Mouse (Mus musculus) midbrain, embryonic 15.5 days (tissue): ENCODE results near the gene Dnm2. TPM values are rescaled to one million over a fixed set of nuclear protein-coding genes. Genes with fewer than 3 reads are reported as not detected.
A peak's percentile ranks its signal among the peaks of the same experiment; 100 is the strongest.
"Not testable (repeated sequence)": the region's sequence is repeated elsewhere in the genome, so short reads cannot be mapped to it uniquely, and the experiment has no call there.

Experiments
- ATAC-seq: fragments of 200-750 bp; cut with Nextera tagmentation; replicated peaks from 2 replicates; pipeline ENCODE4 v1.8.0; 2017; ENCODE audit warnings: moderate TSS enrichment
- H3K27ac ChIP-seq: fragments of 300-500 bp; sonication (generic); 2 replicates; pipeline ENCODE4 v1.5.1; 2015; ENCODE audit warnings: mild to moderate bottlenecking, inconsistent platforms
- H3K27me3 ChIP-seq: fragments of 300-500 bp; sonication (generic); replicated peaks from 2 replicates; pipeline ENCODE4 v1.6.1; 2015; ENCODE audit warnings: inconsistent platforms
- H3K36me3 ChIP-seq: fragments of 300-500 bp; sonication (generic); replicated peaks from 2 replicates; pipeline ENCODE4 v1.6.1; 2015; ENCODE audit warnings: inconsistent platforms
- H3K4me1 ChIP-seq: fragments of 300-500 bp; sonication (generic); 2 replicates; pipeline ENCODE4 v1.6.1; 2015; ENCODE audit warnings: inconsistent platforms
- H3K4me2 ChIP-seq: fragments of 300-500 bp; sonication (generic); 2 replicates; pipeline ENCODE4 v1.6.1; 2015; ENCODE audit warnings: inconsistent platforms, mild to moderate bottlenecking, moderate library complexity
- H3K4me3 ChIP-seq: fragments of 300-500 bp; sonication (generic); 2 replicates; pipeline ENCODE4 v1.5.1; 2015; ENCODE audit warnings: mild to moderate bottlenecking, inconsistent platforms
- H3K9ac ChIP-seq: fragments of 300-500 bp; sonication (generic); 2 replicates; pipeline ENCODE4 v1.6.1; 2015; ENCODE audit warnings: mild to moderate bottlenecking, inconsistent platforms
- H3K9me3 ChIP-seq: fragments of 300-500 bp; sonication (generic); 2 replicates; pipeline ENCODE4 v1.6.1; 2016; ENCODE audit warnings: inconsistent platforms
- WGBS: fragments of 180-500 bp; shearing (Covaris S2); methylation state at CpG from one replicate; pipeline ENCODE4 v1.1.7; 2015; ENCODE audit warnings: mixed read lengths; 5-methylcytosine and 5-hydroxymethylcytosine counted together
- polyA plus RNA-seq: library from polyadenylated mRNA; unstranded; fragments of >200 nt; fragmentation: Nextera tagmentation; extraction: Ambion mirVana; gene quantifications from 2 replicates; pipeline ENCODE4 v1.2.1, GENCODE M21; 2015

The Dnm2 gene
- polyA plus RNA-seq, 1 experiment from 2014 or later, result 74.9 TPM

GRCm38 (mm10) chr9:21497664-21498063 lies 73.0 kb downstream of the Dnm2 start:
- H3K9me3 ChIP-seq, result no peaks in the 10 kb centered on the region
- 92% methylated on average over 2 of the region's 2 CpGs for WGBS
- H3K4me3 ChIP-seq, result no peak overlapping the region
- H3K9ac ChIP-seq, result no peak overlapping the region
- ATAC-seq, result no peak
- no peaks in the 10 kb centered on the region for H3K27me3 ChIP-seq
- no peak overlapping the region for H3K27ac ChIP-seq
- peaks cover 4% of the 10 kb centered on the region for H3K36me3 ChIP-seq
- no peak overlapping the region for H3K4me2 ChIP-seq
- no peaks in the 10 kb centered on the region for H3K4me1 ChIP-seq

DNA sequence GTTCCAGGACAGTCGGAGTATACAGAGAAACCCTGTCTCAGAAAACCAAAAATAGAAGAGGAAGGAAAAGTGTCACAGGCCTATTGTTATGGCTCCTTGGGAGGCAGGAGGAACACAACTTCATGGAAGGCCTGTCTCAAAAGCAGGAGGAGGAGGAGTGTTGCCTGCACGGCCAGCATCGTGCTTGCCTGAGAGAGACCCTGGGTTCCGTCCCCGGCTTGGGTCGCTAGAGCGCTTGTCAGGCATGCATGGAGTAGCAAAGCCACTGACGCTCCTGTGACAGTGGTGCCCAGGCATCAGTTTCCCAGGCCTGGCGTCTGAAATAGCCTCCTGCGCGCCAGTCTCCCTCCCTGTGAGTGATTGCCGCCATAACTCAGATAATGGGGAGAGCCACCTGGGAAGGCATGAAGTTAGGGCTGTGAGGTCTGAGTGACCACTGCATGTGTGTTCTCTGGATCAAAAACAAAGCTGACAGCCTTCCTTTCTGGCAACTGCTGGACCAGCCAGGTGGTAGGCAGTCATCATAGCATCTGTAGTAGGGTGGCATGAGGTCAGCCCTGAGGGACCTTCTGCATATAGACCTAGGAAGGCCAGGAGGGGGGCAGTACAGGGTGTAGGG lies 73.7 kb downstream of the Dnm2 start:
- no peaks in the 10 kb centered on the region for H3K27me3 ChIP-seq
- ATAC-seq, result no peak
- no peak overlapping the region for H3K9ac ChIP-seq
- no peak overlapping the region for H3K27ac ChIP-seq
- H3K4me2 ChIP-seq, result no peak overlapping the region
- 85% methylated on average over 12 of the region's 12 CpGs for WGBS
- no peak overlapping the region for H3K4me3 ChIP-seq
- H3K9me3 ChIP-seq, result no peaks in the 10 kb centered on the region
- H3K36me3 ChIP-seq, result peaks cover 4% of the 10 kb centered on the region
- no peaks in the 10 kb centered on the region for H3K4me1 ChIP-seq

GRCm38 (mm10) chr9:21503352-21503751 lies 78.6 kb downstream of the Dnm2 start:
- no peak for ATAC-seq
- H3K4me2 ChIP-seq, result no peak overlapping the region
- no peaks in the 10 kb centered on the region for H3K4me1 ChIP-seq
- no peak overlapping the region for H3K9ac ChIP-seq
- no peak overlapping the region for H3K27ac ChIP-seq
- 96% methylated on average over 8 of the region's 8 CpGs for WGBS
- H3K27me3 ChIP-seq, result no peaks in the 10 kb centered on the region
- H3K4me3 ChIP-seq, result no peak overlapping the region
- H3K9me3 ChIP-seq, result no peaks in the 10 kb centered on the region
- peaks cover 29% of the 10 kb centered on the region for H3K36me3 ChIP-seq

GRCm38 (mm10) chr9:21505767-21506166 lies 81.1 kb downstream of the Dnm2 start:
- H3K9ac ChIP-seq, result no peak overlapping the region
- ATAC-seq, result no peak
- H3K9me3 ChIP-seq, result no peaks in the 10 kb centered on the region
- no peak overlapping the region for H3K27ac ChIP-seq
- H3K36me3 ChIP-seq, result peaks cover 25% of the 10 kb centered on the region
- H3K4me2 ChIP-seq, result no peak overlapping the region
- no peak overlapping the region for H3K4me3 ChIP-seq
- H3K4me1 ChIP-seq, result peaks cover 13% of the 10 kb centered on the region
- H3K27me3 ChIP-seq, result no peaks in the 10 kb centered on the region

DNA sequence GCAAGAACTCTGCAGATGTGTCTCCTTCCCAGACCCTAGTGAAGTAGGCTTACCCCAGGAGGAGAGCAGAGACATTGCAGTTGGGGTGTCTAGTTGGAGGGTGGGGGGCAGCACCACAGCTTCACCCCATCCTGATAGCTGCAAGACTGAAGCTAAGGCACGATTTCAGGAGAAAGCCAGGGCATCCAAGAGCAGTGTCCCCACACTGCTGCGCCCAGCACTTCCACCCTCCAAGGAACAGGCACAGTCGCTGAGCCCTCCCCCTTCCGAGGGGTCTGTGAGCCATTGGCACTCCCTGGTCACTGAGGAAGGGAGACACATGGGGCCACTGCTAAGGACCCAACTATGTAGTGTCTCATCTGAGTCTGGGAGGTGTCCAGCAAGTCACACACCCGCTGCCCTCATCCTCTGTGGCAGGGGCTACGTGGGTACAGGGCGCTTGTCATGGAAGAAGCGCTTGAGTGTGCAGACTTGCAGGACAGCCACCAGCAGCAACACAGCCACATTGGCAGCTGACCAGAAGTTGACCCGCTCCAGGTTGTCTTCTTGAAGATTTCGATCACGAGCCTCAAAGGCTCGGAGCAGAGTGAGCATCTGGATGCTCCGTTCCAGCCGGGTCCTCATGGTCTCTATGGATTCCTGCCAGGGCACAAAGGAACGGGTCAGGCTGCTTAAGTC lies 83.2 kb downstream of the Dnm2 start:
- WGBS, result 91% methylated on average over 15 of the region's 15 CpGs
- no peak overlapping the region for H3K4me3 ChIP-seq
- peaks cover 25% of the 10 kb centered on the region for H3K36me3 ChIP-seq
- ATAC-seq, result no peak
- H3K9ac ChIP-seq, result no peak overlapping the region
- H3K9me3 ChIP-seq, result no peaks in the 10 kb centered on the region
- H3K4me1 ChIP-seq, result peaks cover 17% of the 10 kb centered on the region
- no peak overlapping the region for H3K27ac ChIP-seq
- no peak overlapping the region for H3K4me2 ChIP-seq
- no peaks in the 10 kb centered on the region for H3K27me3 ChIP-seq

DNA sequence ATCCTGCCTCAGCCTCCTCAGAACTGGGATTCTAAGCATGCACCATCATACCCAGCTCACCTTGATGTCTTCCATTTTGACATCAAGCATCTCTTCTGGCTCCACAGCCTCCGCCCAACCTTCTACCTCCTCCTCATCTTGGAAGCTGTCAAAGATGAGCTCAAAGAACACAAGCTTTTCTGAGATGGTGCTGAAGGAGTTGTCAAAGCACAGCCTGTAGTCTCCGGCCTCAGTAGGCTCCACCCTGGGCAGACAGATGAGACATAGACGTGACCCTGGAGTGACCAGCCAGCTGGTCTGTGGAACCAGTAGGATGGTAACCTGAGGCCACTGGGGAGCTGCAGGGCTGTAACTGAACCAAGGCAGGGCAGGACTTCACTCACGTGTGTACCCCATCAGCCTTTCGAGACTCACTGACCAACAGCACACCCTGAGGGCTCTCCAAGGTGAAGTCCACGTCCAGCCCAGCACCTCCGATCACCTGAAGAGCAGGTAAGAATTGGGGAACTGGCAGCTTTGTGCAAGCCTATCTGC lies 84.2 kb downstream of the Dnm2 start:
- H3K4me3 ChIP-seq, result peak overlapping the region; percentile 82
- peak overlapping the region; percentile 59 for H3K4me2 ChIP-seq
- no peaks in the 10 kb centered on the region for H3K27me3 ChIP-seq
- no peak for ATAC-seq
- H3K9ac ChIP-seq, result peak overlapping the region; percentile 78; the same call in 1 of the 2 replicates
- peaks cover 25% of the 10 kb centered on the region for H3K36me3 ChIP-seq
- no peaks in the 10 kb centered on the region for H3K9me3 ChIP-seq
- 85% methylated on average over 7 of the region's 7 CpGs for whole genome bisulfite sequencing
- H3K27ac ChIP-seq, result no peak overlapping the region
- peaks cover 17% of the 10 kb centered on the region for H3K4me1 ChIP-seq

DNA sequence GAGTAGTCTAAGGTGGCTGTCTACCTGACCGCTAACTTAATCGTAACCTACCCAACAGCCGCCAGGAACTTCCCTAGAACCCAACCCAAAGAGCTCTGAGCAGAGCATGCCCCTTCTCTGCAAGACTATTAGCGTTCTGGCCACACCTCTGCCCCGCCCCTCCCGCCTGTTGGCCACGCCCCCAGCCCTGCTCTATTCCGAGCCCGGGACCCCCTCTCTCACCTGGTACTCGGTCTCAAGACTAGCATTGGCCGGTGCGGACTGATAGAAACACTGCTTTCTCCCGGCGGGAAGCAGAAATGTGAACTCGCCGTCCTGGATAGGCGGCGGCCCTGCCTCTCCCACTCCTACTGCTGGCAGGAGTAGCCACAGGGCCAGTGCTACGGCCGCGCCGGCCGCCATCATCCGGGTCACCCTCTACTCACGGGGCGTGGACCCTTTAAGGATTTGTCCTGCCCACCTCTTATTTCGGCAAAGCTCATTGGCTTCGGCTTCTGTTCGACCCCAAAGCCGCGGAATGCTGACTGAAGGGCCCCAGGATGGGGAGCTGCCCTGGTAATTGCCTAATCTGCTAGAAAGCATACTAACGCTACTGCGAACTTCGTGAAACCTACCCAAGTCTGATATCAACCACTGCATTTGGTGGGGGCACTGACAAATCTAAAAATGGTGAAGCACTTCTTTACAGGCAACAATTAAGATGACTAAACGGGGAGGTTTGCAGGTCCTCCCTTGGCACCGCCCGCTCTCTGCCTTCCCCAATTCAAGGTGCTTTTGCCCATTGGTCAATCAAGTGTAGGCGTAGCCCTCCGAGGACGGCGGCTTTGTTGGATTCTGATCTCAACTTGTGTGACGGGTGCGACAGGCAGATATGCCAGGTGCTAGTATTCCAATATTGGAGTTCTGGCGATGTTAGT lies 85.3 kb downstream of the Dnm2 start, which contains the start of gene Tmed1:
Gene Tmed1, minus strand, starts transcription at position 481 of the 917 bp plus-strand sequence.
- Histone ChIP-seq H3K4me1 (peaks cover 17% of the 10 kb centered on the region), H3K27ac (peak within 1 kb of the TSS; percentile 97), H3K4me3 (peak within 1 kb of the TSS; percentile 82), H3K36me3 (peaks cover 20% of the 10 kb centered on the region), H3K9ac (peak within 1 kb of the TSS; percentile 78), H3K4me2 (peak within 1 kb of the TSS; percentile 59), H3K9me3 (no peaks in the 10 kb centered on the region), H3K27me3 (no peaks in the 10 kb centered on the region)
- ATAC-seq, result peak; percentile 96
- under 1% methylated on average over 44 of the region's 44 CpGs for WGBS

DNA sequence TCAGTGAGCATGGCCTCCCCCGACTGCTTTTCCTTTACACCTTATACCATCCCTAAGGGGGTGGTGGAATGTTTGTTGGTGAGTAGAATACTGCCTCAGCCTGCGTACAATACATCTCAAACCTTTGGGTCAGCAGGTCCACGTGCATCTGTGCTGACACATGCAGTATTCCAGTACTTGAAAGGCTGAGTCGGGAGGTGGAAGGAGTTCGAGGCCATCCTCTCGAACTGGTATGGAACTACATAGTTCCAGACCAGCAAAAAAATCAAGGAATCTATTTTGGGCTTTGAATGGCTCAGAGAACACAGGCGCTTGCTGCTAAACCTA lies 85.9 kb downstream of the Dnm2 start:
- peaks cover 19% of the 10 kb centered on the region for H3K36me3 ChIP-seq
- peak overlapping the region; percentile 51 for H3K9ac ChIP-seq
- peak overlapping the region; percentile 82 for H3K4me3 ChIP-seq
- ATAC-seq, result no peak
- WGBS, result 2% methylated on average over 7 of the region's 7 CpGs
- no peaks in the 10 kb centered on the region for H3K27me3 ChIP-seq
- H3K4me2 ChIP-seq, result peak overlapping the region; percentile 59
- H3K4me1 ChIP-seq, result peaks cover 17% of the 10 kb centered on the region
- no peaks in the 10 kb centered on the region for H3K9me3 ChIP-seq
- peak overlapping the region; percentile 97 for H3K27ac ChIP-seq

- 80% methylated on average over 9 of the region's 9 CpGs for WGBS
Measured at GRCm38 (mm10) chr9:21511052-21511451, 86.3 kb downstream of the Dnm2 start.

DNA sequence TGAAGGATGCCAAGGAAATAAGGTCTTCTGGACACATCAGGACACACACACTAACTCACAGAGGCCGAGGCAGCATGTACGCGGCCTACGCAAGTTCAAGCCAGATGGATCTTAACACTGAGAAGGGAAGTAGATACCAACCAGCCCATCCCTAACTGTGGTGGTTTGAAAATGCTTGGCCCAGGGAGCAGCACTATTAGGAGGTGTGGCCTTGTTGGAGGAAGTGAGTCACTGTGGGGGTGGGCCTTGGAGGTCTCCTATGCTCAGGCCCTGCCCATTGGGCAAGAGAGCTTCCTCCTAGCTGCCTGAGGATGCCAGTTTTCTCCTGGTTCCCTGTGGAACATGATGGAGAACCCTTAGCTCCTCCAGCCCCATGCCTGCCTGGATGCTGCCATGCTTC lies 88.8 kb downstream of the Dnm2 start:
- Histone ChIP-seq H3K4me3 (no peak overlapping the region), H3K4me2 (no peak overlapping the region), H3K27me3 (no peaks in the 10 kb centered on the region), H3K9me3 (no peaks in the 10 kb centered on the region), H3K36me3 (no peaks in the 10 kb centered on the region), H3K27ac (no peak overlapping the region), H3K9ac (no peak overlapping the region), H3K4me1 (peaks cover 17% of the 10 kb centered on the region)
- WGBS, result 99% methylated on average over 4 of the region's 4 CpGs
- ATAC-seq, result no peak

More at GRCm38 (mm10) chr9:21511052-21511451, 86.3 kb downstream of the Dnm2 start:
- peak overlapping the region; percentile 97 for H3K27ac ChIP-seq
- H3K4me1 ChIP-seq, result peaks cover 17% of the 10 kb centered on the region
- H3K9me3 ChIP-seq, result no peaks in the 10 kb centered on the region
- H3K36me3 ChIP-seq, result peaks cover 16% of the 10 kb centered on the region; the same call in 1 of the 2 replicates
- no peak for ATAC-seq
- peak overlapping the region; percentile 82 for H3K4me3 ChIP-seq
- H3K4me2 ChIP-seq, result peak overlapping the region; percentile 59
- H3K9ac ChIP-seq, result peak overlapping the region; percentile 51
- no peaks in the 10 kb centered on the region for H3K27me3 ChIP-seq

GRCm38 (mm10) chr9:21517947-21518495 lies 93.3 kb downstream of the Dnm2 start:
- no peak for ATAC-seq
- no peak overlapping the region for H3K4me2 ChIP-seq
- H3K4me3 ChIP-seq, result no peak overlapping the region
- H3K4me1 ChIP-seq, result no peaks in the 10 kb centered on the region
- no peaks in the 10 kb centered on the region for H3K9me3 ChIP-seq
- H3K9ac ChIP-seq, result no peak overlapping the region
- 87% methylated on average over 6 of the region's 6 CpGs for WGBS
- no peaks in the 10 kb centered on the region for H3K27me3 ChIP-seq
- H3K36me3 ChIP-seq, result no peaks in the 10 kb centered on the region
- no peak overlapping the region for H3K27ac ChIP-seq

- not testable (repeated sequence) for H3K4me1 ChIP-seq, H3K4me3 ChIP-seq, H3K9ac ChIP-seq, H3K4me2 ChIP-seq, H3K27me3 ChIP-seq, ATAC-seq, H3K27ac ChIP-seq, H3K36me3 ChIP-seq, H3K9me3 ChIP-seq
- WGBS, result 84% methylated on average over 6 of the region's 6 CpGs
Measured at GRCm38 (mm10) chr9:21518690-21519089, 94.0 kb downstream of the Dnm2 start.
